Mouse (Mus musculus) forebrain, postnatal 0 days (tissue): Measurements from ENCODE around the gene Phkg2. TPM values are rescaled to one million over a fixed set of nuclear protein-coding genes. Genes with fewer than 3 reads are reported as not detected.

Experiments
- ATAC-seq: fragments of 200-750 bp; cut with Nextera tagmentation; 2 replicates; pipeline ENCODE4 v1.8.0; 2017; ENCODE audit warnings: mild to moderate bottlenecking, moderate library complexity
- DNase-seq: peaks from one replicate; pipeline ENCODE4 v3.0.0-alpha.2; 2015
- H3K27ac ChIP-seq: fragments of 300-500 bp; sonication (generic); 2 replicates; pipeline ENCODE4 v1.5.1; 2014; ENCODE audit warnings: low read depth, mild to moderate bottlenecking, antibody characterized with exemption, low read length, moderate library complexity, mixed read lengths
- H3K27me3 ChIP-seq: fragments of 300-500 bp; sonication (generic); 2 replicates; pipeline ENCODE4 v1.6.1; 2014; ENCODE audit warnings: mild to moderate bottlenecking, low read length, mixed read lengths; ENCODE audit not compliant: insufficient read depth
- H3K36me3 ChIP-seq: fragments of 300-500 bp; sonication (generic); 2 replicates; pipeline ENCODE4 v1.6.1; 2014; ENCODE audit warnings: mild to moderate bottlenecking, moderate library complexity; ENCODE audit not compliant: insufficient read depth
- H3K4me1 ChIP-seq: fragments of 300-500 bp; sonication (generic); 2 replicates; pipeline ENCODE4 v1.6.1; 2014; ENCODE audit warnings: antibody characterized with exemption; ENCODE audit not compliant: insufficient read depth
- H3K4me2 ChIP-seq: fragments of 300-500 bp; sonication (generic); 2 replicates; pipeline ENCODE4 v1.6.1; 2014; ENCODE audit warnings: low read depth, mild to moderate bottlenecking, moderate library complexity
- H3K4me3 ChIP-seq: fragments of 300-500 bp; sonication (generic); 2 replicates; pipeline ENCODE4 v1.5.1; 2014; ENCODE audit warnings: low read depth, low read length, mixed read lengths
- H3K9ac ChIP-seq: fragments of 300-500 bp; sonication (generic); 2 replicates; pipeline ENCODE4 v1.6.1; 2014; ENCODE audit warnings: mild to moderate bottlenecking
- H3K9me3 ChIP-seq: fragments of 300-500 bp; sonication (generic); 2 replicates; pipeline ENCODE4 v1.6.1; 2016; ENCODE audit warnings: low read length
- CTCF ChIP-seq: sonication (generic); IDR thresholded peaks from 2 replicates; pipeline ENCODE4 v1.5.1; 2016; ENCODE audit warnings: antibody characterized with exemption, control low read depth, low read depth
- WGBS: fragments of 180-500 bp; shearing (Covaris S2); extraction: QIAGEN DNeasy Blood & Tissue Kit; methylation state at CpG from one replicate; pipeline ENCODE4 v1.1.7; 2014; 5-methylcytosine and 5-hydroxymethylcytosine counted together
- polyA plus RNA-seq: library from polyadenylated mRNA; unstranded; fragments of >200 nt; fragmentation: Nextera tagmentation; extraction: Ambion mirVana; gene quantifications from 2 replicates; pipeline ENCODE4 v1.2.1, GENCODE M21; 2015
- total RNA-seq: library from RNA; depleted of rRNA; stranded (reverse); fragments of >200 nt; gene quantifications from 2 replicates; pipeline ENCODE4 v1.2.3, GENCODE M21; 2014; rRNA removed

Phkg2 gene
- total and polyA plus RNA-seq, 2 experiments from 2014 or later: 53.4 to 62.4 TPM

DNA sequence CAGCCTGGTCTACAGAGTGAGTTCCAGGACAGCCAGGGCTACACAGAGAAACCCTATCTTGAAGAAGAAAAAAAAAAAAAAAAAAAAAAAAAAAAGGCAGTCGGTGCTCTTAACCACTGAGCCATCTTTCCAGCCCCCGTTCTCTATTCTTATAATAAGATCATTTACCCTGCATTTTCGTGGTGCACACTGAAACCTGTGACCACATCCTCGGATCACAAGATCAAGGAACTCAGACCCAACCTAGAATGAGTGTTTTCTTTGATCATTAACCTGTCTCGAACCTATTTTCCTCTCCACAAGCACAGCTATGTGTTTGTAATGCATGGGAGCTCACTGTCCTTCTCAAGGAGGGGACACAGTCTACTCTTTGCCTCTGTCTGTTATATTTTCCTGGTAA is 55.5 kb downstream of the Phkg2 start:
- 86% methylated on average over 5 of the region's 5 CpGs for WGBS
- no peaks in the 10 kb centered on the region for H3K27me3 ChIP-seq
- TF ChIP-seq CTCF: no peak

DNA sequence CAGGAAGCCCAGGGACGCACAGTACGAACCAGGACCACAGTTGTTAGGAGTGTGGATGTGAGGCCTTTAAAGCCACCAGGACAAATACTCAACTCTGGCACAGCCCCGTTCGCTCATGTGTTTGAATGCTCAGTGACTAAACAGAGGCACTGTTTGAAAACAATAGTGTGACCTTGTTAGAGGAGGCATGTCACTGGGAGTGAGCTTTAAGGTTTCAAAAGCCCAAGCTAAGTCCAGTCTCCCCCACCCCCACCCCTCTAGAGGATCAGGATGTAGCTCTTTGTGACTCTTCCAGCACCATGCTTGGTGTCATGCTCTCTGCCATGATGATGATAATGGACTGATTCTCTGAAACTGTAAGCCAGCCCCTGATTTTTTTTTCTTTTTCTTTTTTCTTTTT is 58.3 kb downstream of the Phkg2 start:
- H3K4me2 ChIP-seq: no peak overlapping the region
- 49% methylated on average over 4 of the region's 4 CpGs for WGBS
- H3K36me3 ChIP-seq: no peaks in the 10 kb centered on the region
- no peaks in the 10 kb centered on the region for H3K27me3 ChIP-seq
- ATAC-seq (no peak), DNase-seq (no peak)
- no peak for TF ChIP-seq CTCF
- H3K4me1 ChIP-seq: no peaks in the 10 kb centered on the region
- no peak overlapping the region for H3K9ac ChIP-seq
- H3K27ac ChIP-seq: no peak overlapping the region
- H3K4me3 ChIP-seq: no peak overlapping the region
- H3K9me3 ChIP-seq: no peaks in the 10 kb centered on the region

More for the DNA sequence above, 55.5 kb downstream of the Phkg2 start:
- no peak overlapping the region for H3K27ac ChIP-seq
- no peak overlapping the region for H3K9ac ChIP-seq
- H3K4me2 ChIP-seq: no peak overlapping the region
- no peaks in the 10 kb centered on the region for H3K9me3 ChIP-seq
- no peaks in the 10 kb centered on the region for H3K36me3 ChIP-seq
- DNase-seq: no peak
- ATAC-seq: no peak
- no peak overlapping the region for H3K4me3 ChIP-seq
- H3K4me1 ChIP-seq: no peaks in the 10 kb centered on the region

Other genes with a start within 250 kb of the Phkg2 start
- 29.5 and 31.7 TPM in 2 replicates for gene Zfp768, start 227.8 kb upstream of the Phkg2 start, total RNA-seq
- gene Zfp768, start 227.8 kb upstream of the Phkg2 start, polyA plus RNA-seq: 9.8 and 10.0 TPM in 2 replicates
- 8.5 and 9.2 TPM in 2 replicates for gene Zfp747, start 197.3 kb upstream of the Phkg2 start, total RNA-seq
- 2.9 and 4.7 TPM in 2 replicates for gene Zfp747, start 197.3 kb upstream of the Phkg2 start, polyA plus RNA-seq
- 3.2 and 4.6 TPM in 2 replicates for gene 9130019O22Rik, start 186.2 kb upstream of the Phkg2 start, total RNA-seq
- gene 9130019O22Rik, start 186.2 kb upstream of the Phkg2 start, polyA plus RNA-seq: 0.89 and 1.3 TPM in 2 replicates
- 10.2 and 13.5 TPM in 2 replicates for gene E430018J23Rik, start 179.7 kb upstream of the Phkg2 start, total RNA-seq
- 1.7 and 2.4 TPM in 2 replicates for gene E430018J23Rik, start 179.7 kb upstream of the Phkg2 start, polyA plus RNA-seq
- 5.9 and 7.2 TPM in 2 replicates for gene Zfp764, start 166.5 kb upstream of the Phkg2 start, total RNA-seq
- 1.7 and 3.2 TPM in 2 replicates for gene Zfp764, start 166.5 kb upstream of the Phkg2 start, polyA plus RNA-seq
- 18.3 and 20.8 TPM in 2 replicates for gene Zfp688, start 151.3 kb upstream of the Phkg2 start, total RNA-seq
- 32.0 and 34.0 TPM in 2 replicates for gene Zfp688, start 151.3 kb upstream of the Phkg2 start, polyA plus RNA-seq
- gene Zfp689, start 124.2 kb upstream of the Phkg2 start, total RNA-seq: 10.0 and 11.5 TPM in 2 replicates
- 6.7 and 9.0 TPM in 2 replicates for gene Zfp689, start 124.2 kb upstream of the Phkg2 start, polyA plus RNA-seq
- gene Prr14, start 113.7 kb upstream of the Phkg2 start, total RNA-seq: 29.0 and 36.1 TPM in 2 replicates
- 27.4 and 27.9 TPM in 2 replicates for gene Prr14, start 113.7 kb upstream of the Phkg2 start, polyA plus RNA-seq
- gene Fbrs, start 94.1 kb upstream of the Phkg2 start, total RNA-seq: 23.7 and 31.9 TPM in 2 replicates
- gene Fbrs, start 94.1 kb upstream of the Phkg2 start, polyA plus RNA-seq: 6.6 and 10.6 TPM in 2 replicates
- gene Srcap, start 61.4 kb upstream of the Phkg2 start, total RNA-seq: 29.3 and 39.9 TPM in 2 replicates
- 12.6 and 23.7 TPM in 2 replicates for gene Srcap, start 61.4 kb upstream of the Phkg2 start, polyA plus RNA-seq
- gene Gm42715, start 53.8 kb upstream of the Phkg2 start, total RNA-seq: 18.1 and 28.3 TPM in 2 replicates
- gene Gm42715, start 53.8 kb upstream of the Phkg2 start, polyA plus RNA-seq: 6.1 and 10.3 TPM in 2 replicates
- 2.4 and 2.8 TPM in 2 replicates for gene Tmem265, start 11.9 kb upstream of the Phkg2 start, total RNA-seq
- gene Tmem265, start 11.9 kb upstream of the Phkg2 start, polyA plus RNA-seq: 3.8 and 7.7 TPM in 2 replicates
- gene Ccdc189, start 15.3 kb downstream of the Phkg2 start, total RNA-seq: 9.0 and 11.0 TPM in 2 replicates
- 10.1 and 16.0 TPM in 2 replicates for gene Ccdc189, start 15.3 kb downstream of the Phkg2 start, polyA plus RNA-seq
- 49.8 and 60.1 TPM in 2 replicates for gene Rnf40, start 15.4 kb downstream of the Phkg2 start, total RNA-seq
- gene Rnf40, start 15.4 kb downstream of the Phkg2 start, polyA plus RNA-seq: 34.5 and 37.8 TPM in 2 replicates
- gene Zfp629, start 42.5 kb downstream of the Phkg2 start, total RNA-seq: 27.6 and 35.7 TPM in 2 replicates
- 9.6 and 10.5 TPM in 2 replicates for gene Zfp629, start 42.5 kb downstream of the Phkg2 start, polyA plus RNA-seq
- gene Bcl7c, start 135.6 kb downstream of the Phkg2 start, total RNA-seq: 93.1 and 102 TPM in 2 replicates
- gene Bcl7c, start 135.6 kb downstream of the Phkg2 start, polyA plus RNA-seq: 43.9 and 47.5 TPM in 2 replicates
- 6.5 and 6.6 TPM in 2 replicates for gene Ctf1, start 139.4 kb downstream of the Phkg2 start, total RNA-seq
- gene Ctf1, start 139.4 kb downstream of the Phkg2 start, polyA plus RNA-seq: 3.8 and 4.3 TPM in 2 replicates
- not detected in 2 replicates for gene Ctf2, start 158.8 kb downstream of the Phkg2 start, total RNA-seq
- not detected in 2 replicates for gene Ctf2, start 158.8 kb downstream of the Phkg2 start, polyA plus RNA-seq
- gene Fbxl19, start 171.2 kb downstream of the Phkg2 start, total RNA-seq: 162 and 178 TPM in 2 replicates
- 6.9 and 7.9 TPM in 2 replicates for gene Fbxl19, start 171.2 kb downstream of the Phkg2 start, polyA plus RNA-seq
- 19.0 and 19.4 TPM in 2 replicates for gene Orai3, start 196.5 kb downstream of the Phkg2 start, total RNA-seq
- 9.6 and 13.4 TPM in 2 replicates for gene Orai3, start 196.5 kb downstream of the Phkg2 start, polyA plus RNA-seq
- gene Setd1a, start 203.3 kb downstream of the Phkg2 start, total RNA-seq: 18.2 and 20.7 TPM in 2 replicates
- 13.2 and 13.7 TPM in 2 replicates for gene Setd1a, start 203.3 kb downstream of the Phkg2 start, polyA plus RNA-seq
- 0.05 TPM in 1 of 2 replicates, not detected in the other for gene Gm49388, start 212.3 kb downstream of the Phkg2 start, total RNA-seq
- gene Gm49388, start 212.3 kb downstream of the Phkg2 start, polyA plus RNA-seq: not detected in 2 replicates
- 7.1 and 8.4 TPM in 2 replicates for gene Hsd3b7, start 227.3 kb downstream of the Phkg2 start, total RNA-seq
- 8.4 and 8.7 TPM in 2 replicates for gene Hsd3b7, start 227.3 kb downstream of the Phkg2 start, polyA plus RNA-seq